Mouse (Mus musculus) myocyte (in vitro differentiated cells): ENCODE data around the gene Pex10. TPM values are rescaled to one million over a fixed set of nuclear protein-coding genes. Genes with fewer than 3 reads are reported as not detected.
A peak's percentile ranks its signal among the peaks of the same experiment; 100 is the strongest.

Source experiments
- H3K27me3 ChIP-seq: one replicate; pipeline ENCODE4 v1.6.1; 2011; ENCODE audit not compliant: control insufficient read depth, insufficient read depth, insufficient read length
- H3K36me3 ChIP-seq: one replicate; pipeline ENCODE4 v1.6.1; 2011; ENCODE audit not compliant: control insufficient read depth, insufficient read depth
- H3K4me2 ChIP-seq: one replicate; pipeline ENCODE4 v1.6.1; 2011; ENCODE audit warnings: low read depth, control low read depth
- H3K4me3 ChIP-seq: one replicate; pipeline ENCODE4 v1.5.1; 2011; ENCODE audit warnings: mild to moderate bottlenecking, control low read depth, moderate library complexity
- H3K79me2 ChIP-seq: one replicate; pipeline ENCODE4 v1.6.1; 2011; ENCODE audit not compliant: control insufficient read depth, insufficient read depth
- H3ac ChIP-seq: one replicate; pipeline ENCODE4 v1.6.1; 2011; ENCODE audit not compliant: control insufficient read depth, insufficient read length
- CEBPB ChIP-seq: IDR thresholded peaks from 2 replicates; pipeline ENCODE4 v1.6.1; 2011; ENCODE audit warnings: mild to moderate bottlenecking, moderate library complexity; ENCODE audit not compliant: poor library complexity, insufficient read depth, severe bottlenecking
- E2F4 ChIP-seq: IDR thresholded peaks from one replicate; pipeline ENCODE4 v1.6.1; 2011; ENCODE audit warnings: mild to moderate bottlenecking, control low read depth, moderate library complexity; ENCODE audit not compliant: insufficient read depth
- MAX ChIP-seq: IDR thresholded peaks from one replicate; pipeline ENCODE4 v1.6.1; 2011; ENCODE audit warnings: low read depth, mild to moderate bottlenecking, control low read depth
- MYOD1 ChIP-seq, 3 experiments: IDR thresholded peaks; one replicate each; pipeline ENCODE4 v1.6.1; 2011; ENCODE audit warnings: control low read depth in 2 of 3, low read depth in 2 of 3, mild to moderate bottlenecking in 2 of 3, moderate library complexity in 1 of 3; ENCODE audit not compliant: insufficient read length in 2 of 3, control insufficient read depth in 1 of 3
- MYOG ChIP-seq, 3 experiments: IDR thresholded peaks; one replicate each; pipeline ENCODE4 v1.6.1; 2011; ENCODE audit warnings: control low read depth in 2 of 3, low read depth in 2 of 3, mild to moderate bottlenecking in 2 of 3; ENCODE audit not compliant: insufficient read length in 2 of 3, control insufficient read depth in 1 of 3, insufficient read depth in 1 of 3
- POLR2A ChIP-seq: IDR thresholded peaks from one replicate; pipeline ENCODE4 v1.6.1; 2011; ENCODE audit warnings: low read depth, mild to moderate bottlenecking, control low read depth, moderate library complexity; ENCODE audit not compliant: insufficient read length
- POLR2AphosphoS2 ChIP-seq: IDR thresholded peaks from one replicate; pipeline ENCODE4 v1.6.1; 2011; ENCODE audit warnings: low read depth, control low read depth; ENCODE audit not compliant: insufficient read length
- REST ChIP-seq: IDR thresholded peaks from one replicate; pipeline ENCODE4 v1.6.1; 2011; ENCODE audit warnings: mild to moderate bottlenecking, control low read depth, moderate library complexity; ENCODE audit not compliant: insufficient read depth, insufficient read length
- SRF ChIP-seq: IDR thresholded peaks from one replicate; pipeline ENCODE4 v1.6.1; 2011; ENCODE audit warnings: low read depth; ENCODE audit not compliant: control insufficient read depth, insufficient read length
- TCF12 ChIP-seq: IDR thresholded peaks from one replicate; pipeline ENCODE4 v1.6.1; 2011; ENCODE audit warnings: mild to moderate bottlenecking, control low read depth; ENCODE audit not compliant: poor library complexity, insufficient read depth, severe bottlenecking
- TCF3 ChIP-seq: IDR thresholded peaks from one replicate; pipeline ENCODE4 v1.6.1; 2011; ENCODE audit warnings: low read depth, control low read depth; ENCODE audit not compliant: insufficient read length
- USF1 ChIP-seq: IDR thresholded peaks from one replicate; pipeline ENCODE4 v1.6.1; 2011; ENCODE audit warnings: low read depth, mild to moderate bottlenecking, control low read depth, moderate library complexity
- polyA plus RNA-seq: library from polyadenylated mRNA; unstranded; fragments of >200 nt; fragmentation: generic; extraction: Trizol; gene quantifications from one replicate; pipeline ENCODE4 v1.2.1, GENCODE M21; 2012; ENCODE audit warnings: missing spikeins

Gene Pex10
- polyA plus RNA-seq: 12.4 TPM

DNA sequence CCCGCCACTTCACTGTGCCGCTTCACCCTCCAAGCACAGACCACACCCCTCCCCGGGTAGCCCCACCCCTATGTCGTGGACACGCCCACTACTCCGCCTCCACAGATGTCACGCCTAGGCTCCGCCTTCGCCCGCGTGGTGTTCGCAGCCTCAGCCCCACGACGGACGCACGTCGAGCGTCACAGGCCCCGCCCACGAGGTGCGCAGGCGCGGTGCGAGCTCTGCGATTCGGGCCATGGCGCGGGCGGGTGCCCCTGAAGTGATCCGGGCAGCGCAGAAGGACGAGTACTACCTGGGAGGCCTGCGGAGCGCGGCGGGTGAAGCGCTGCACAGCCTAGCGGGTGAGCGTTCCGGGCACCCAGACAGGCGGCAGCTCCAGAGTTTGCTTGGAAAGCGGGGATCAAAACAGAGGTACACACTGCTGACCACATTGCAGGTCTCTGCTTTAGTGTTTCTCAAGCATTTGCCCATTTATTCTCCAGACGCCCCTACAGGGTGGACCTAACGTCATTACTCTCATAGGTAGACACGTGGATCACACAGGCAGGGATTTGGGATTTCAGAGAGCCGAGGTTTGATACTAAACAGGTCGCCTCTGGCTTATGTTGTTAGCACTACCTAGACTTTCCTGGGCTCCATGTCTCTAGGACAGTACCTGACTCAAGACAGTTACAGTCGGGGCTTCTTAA is at the start of gene Pex10:
Gene Pex10 (plus strand): TSS at position 183 of the 689 bp plus-strand sequence.
- peak in 2 of 3 experiments; percentile 14 to 42 for TF ChIP-seq MYOD1 (IDR thresholded peaks at IDR 0.05; ENCODE audit: control insufficient read depth in 1 of 3, insufficient read length in 2 of 3, low read depth in 2 of 3)
- TF ChIP-seq TCF12: no peak
- TF ChIP-seq MAX: no peak
- TF ChIP-seq TCF3: no peak
- peak; percentile 97 for TF ChIP-seq POLR2AphosphoS2
- no peak for TF ChIP-seq E2F4
- TF ChIP-seq CEBPB: no peak
- TF ChIP-seq MYOG (IDR thresholded peaks at IDR 0.05; ENCODE audit: control insufficient read depth in 1 of 3, insufficient read depth in 1 of 3, insufficient read length in 2 of 3, low read depth in 2 of 3): peak in 2 of 3 experiments; percentile 45 to 70
- no peak for TF ChIP-seq REST
- TF ChIP-seq SRF: no peak
- peak; percentile 96 for TF ChIP-seq POLR2A
- no peak for TF ChIP-seq USF1
- Histone ChIP-seq H3K4me3 (peak within 1 kb of the TSS; percentile 59), H3K27me3 (peaks cover 25% of the 10 kb centered on the region), H3ac (peak within 1 kb of the TSS; percentile 32), H3K36me3 (peaks cover 6% of the 10 kb centered on the region), H3K4me2 (peak within 1 kb of the TSS; percentile 99), H3K79me2 (peaks cover 5% of the 10 kb centered on the region)

DNA sequence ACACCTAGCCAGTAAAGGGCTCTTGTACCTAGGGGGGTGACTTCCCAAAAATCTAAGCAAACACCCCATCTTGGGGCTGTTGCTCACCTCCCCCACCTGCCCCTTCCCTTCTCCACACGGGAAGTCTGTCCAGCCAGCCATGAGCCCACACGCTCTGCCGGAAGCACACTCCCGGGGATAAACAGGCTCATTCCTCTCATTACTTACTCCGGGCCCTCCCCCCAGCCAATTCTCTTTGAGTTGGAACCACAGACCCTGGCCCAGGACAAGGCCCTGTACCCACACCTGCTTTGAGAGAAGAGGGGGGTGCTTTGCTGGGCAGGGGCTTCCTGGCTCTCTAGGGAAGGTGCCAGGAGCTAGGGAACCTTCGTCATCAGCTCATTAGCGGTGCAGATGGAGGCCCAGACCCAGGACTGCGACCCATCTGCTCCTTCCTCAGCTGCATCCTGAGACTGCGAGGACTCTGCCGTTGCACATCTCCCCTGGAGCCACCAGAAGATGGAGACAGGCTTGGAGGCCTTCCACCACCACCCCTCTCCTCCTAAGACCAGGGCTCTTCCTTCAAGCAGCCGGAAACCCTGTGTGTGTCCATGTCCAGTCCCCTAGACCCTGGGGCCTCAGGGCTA is 49.5 kb upstream of the Pex10 start:
- no peak overlapping the region for H3ac ChIP-seq
- no peaks in the 10 kb centered on the region for H3K36me3 ChIP-seq
- no peak overlapping the region for H3K4me2 ChIP-seq
- H3K27me3 ChIP-seq: peaks cover 52% of the 10 kb centered on the region
- no peaks in the 10 kb centered on the region for H3K79me2 ChIP-seq
- H3K4me3 ChIP-seq: no peak overlapping the region
- TF ChIP-seq MYOD1 (IDR thresholded peaks at IDR 0.05; ENCODE audit: control insufficient read depth in 1 of 3, insufficient read length in 2 of 3, low read depth in 2 of 3) (no peak), CEBPB (no peak), REST (no peak), MAX (no peak), SRF (no peak), TCF3 (no peak), USF1 (no peak), POLR2A (no peak), MYOG (IDR thresholded peaks at IDR 0.05; ENCODE audit: control insufficient read depth in 1 of 3, insufficient read depth in 1 of 3, insufficient read length in 2 of 3, low read depth in 2 of 3) (no peak), POLR2AphosphoS2 (no peak)

- no peak overlapping the region for H3K4me3 ChIP-seq
- no peaks in the 10 kb centered on the region for H3K79me2 ChIP-seq
- H3ac ChIP-seq: no peak overlapping the region
- peaks cover 50% of the 10 kb centered on the region for H3K27me3 ChIP-seq
- H3K4me2 ChIP-seq: no peak overlapping the region
- no peaks in the 10 kb centered on the region for H3K36me3 ChIP-seq
- TF ChIP-seq USF1 (no peak), MYOD1 (IDR thresholded peaks at IDR 0.05; ENCODE audit: control insufficient read depth in 1 of 3, insufficient read length in 2 of 3, low read depth in 2 of 3) (no peak), TCF3 (no peak), TCF12 (no peak), POLR2A (no peak), SRF (no peak), POLR2AphosphoS2 (no peak), CEBPB (no peak), E2F4 (no peak)
Observed at GRCm38 (mm10) chr4:155018066-155018465, 48.8 kb upstream of the Pex10 start.

DNA sequence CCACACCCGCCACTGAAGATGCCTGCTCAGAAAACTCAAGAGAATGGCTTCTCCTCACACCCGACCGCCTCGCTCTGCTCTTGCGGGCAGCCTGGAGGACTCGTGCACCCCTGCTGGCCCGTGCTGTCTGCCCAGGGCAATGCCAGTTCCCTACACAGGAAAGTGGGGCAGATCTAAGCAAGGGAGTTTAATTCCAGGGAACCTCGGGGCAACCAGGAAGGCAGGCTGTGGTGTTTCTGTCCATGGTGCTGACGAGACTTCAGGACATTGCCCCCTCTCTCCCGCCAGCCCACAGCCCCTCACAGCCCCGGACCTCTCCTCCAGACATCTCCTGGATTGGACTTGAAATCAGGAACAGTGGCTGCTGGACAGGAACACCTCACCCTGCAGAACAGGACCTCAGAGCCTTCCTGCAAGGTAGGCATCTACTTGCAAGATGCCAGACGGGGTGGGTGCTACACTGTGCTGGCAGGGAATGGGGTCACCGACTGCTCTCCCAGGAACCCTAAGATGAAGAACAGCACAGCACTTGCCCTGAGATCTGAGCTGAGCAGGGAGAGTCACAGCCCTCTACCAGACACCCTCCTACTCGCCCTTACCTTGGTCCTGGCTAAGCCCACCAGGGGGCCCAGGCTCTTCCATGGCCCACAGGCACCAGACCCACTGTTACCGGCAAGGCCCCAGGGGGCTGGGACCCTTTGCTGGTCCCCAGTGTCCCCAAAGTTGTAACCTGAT is 48.0 kb upstream of the Pex10 start:
- peaks cover 49% of the 10 kb centered on the region for H3K27me3 ChIP-seq

More for the DNA sequence above, 48.0 kb upstream of the Pex10 start:
- Histone ChIP-seq H3K4me2 (no peak overlapping the region), H3K4me3 (no peak overlapping the region), H3K36me3 (no peaks in the 10 kb centered on the region), H3ac (no peak overlapping the region), H3K79me2 (no peaks in the 10 kb centered on the region)
- no peak for TF ChIP-seq POLR2AphosphoS2
- peak; percentile 94 for TF ChIP-seq REST
- TF ChIP-seq SRF: no peak
- no peak for TF ChIP-seq E2F4
- TF ChIP-seq MAX: no peak
- TF ChIP-seq USF1: no peak
- TF ChIP-seq MYOD1 (IDR thresholded peaks at IDR 0.05; ENCODE audit: control insufficient read depth in 1 of 3, insufficient read length in 2 of 3, low read depth in 2 of 3): no peak
- TF ChIP-seq POLR2A: no peak
- TF ChIP-seq CEBPB: no peak
